Mouse (Mus musculus) adrenal gland (tissue): Measurements from ENCODE around the gene Dnase1l2.
"Not testable (repeated sequence)": the region's sequence is repeated elsewhere in the genome, so short reads cannot be mapped to it uniquely, and the experiment has no call there.

Experiments used
- intact Hi-C: fragments of 180-260 bp; cut with DNase I; formaldehyde crosslinking; loops from one replicate; pipeline ENCODE4 v1.15.1; 2025

Gene Dnase1l2

GRCm38 (mm10) chr17:24440377-24440776 is 2.5 kb downstream of the Dnase1l2 start:
- intact Hi-C loops, result no loop called here

- intact Hi-C loops, result no loop called here
Observed at GRCm38 (mm10) chr17:24437016-24437415, 5.9 kb downstream of the Dnase1l2 start.

GRCm38 (mm10) chr17:24429201-24429983 is 13.5 kb downstream of the Dnase1l2 start:
- intact Hi-C loops, result no loop called here

- intact Hi-C loops, result no loop called here
Observed at GRCm38 (mm10) chr17:24427170-24427557, 15.7 kb downstream of the Dnase1l2 start.

- intact Hi-C loops, result no loop called here
Observed at GRCm38 (mm10) chr17:24426471-24427169, 16.3 kb downstream of the Dnase1l2 start, which contains the start of gene Eci1. TSS of gene Eci1 (plus strand) at chr17:24426641.

GRCm38 (mm10) chr17:24425905-24426304 is 17.0 kb downstream of the Dnase1l2 start:
- intact Hi-C loops, result no loop called here

- intact Hi-C loops, result not testable (repeated sequence)
Observed at GRCm38 (mm10) chr17:24425326-24425725, 17.6 kb downstream of the Dnase1l2 start.

GRCm38 (mm10) chr17:24424489-24424888 is 18.4 kb downstream of the Dnase1l2 start:
- intact Hi-C loops, result no loop called here

- intact Hi-C loops, result no loop called here
Observed at GRCm38 (mm10) chr17:24423114-24423513, 19.8 kb downstream of the Dnase1l2 start.

GRCm38 (mm10) chr17:24416051-24416652 is 26.8 kb downstream of the Dnase1l2 start:
- intact Hi-C loops, result no loop called here

GRCm38 (mm10) chr17:24415011-24415410 is 27.9 kb downstream of the Dnase1l2 start:
- intact Hi-C loops, result no loop called here

GRCm38 (mm10) chr17:24414230-24414976 is 28.5 kb downstream of the Dnase1l2 start, which contains the start of gene Rnps1:
TSS of gene Rnps1 (plus strand) at chr17:24414565.
- intact Hi-C loops, result no loop called here

GRCm38 (mm10) chr17:24413557-24414211 is 29.2 kb downstream of the Dnase1l2 start:
- intact Hi-C loops, result no loop called here

GRCm38 (mm10) chr17:24407116-24407803 is 35.6 kb downstream of the Dnase1l2 start:
- intact Hi-C loops, result no loop called here

- intact Hi-C loops, result no loop called here
Observed at GRCm38 (mm10) chr17:24402371-24402770, 40.5 kb downstream of the Dnase1l2 start.

GRCm38 (mm10) chr17:24394456-24394855 is 48.4 kb downstream of the Dnase1l2 start:
- intact Hi-C loops, result loop anchor here (5.0 kb wide), 3 partner anchors 42 to 237 kb away; partner anchors contain the start of genes Abca17 and Abca3

- intact Hi-C loops, result loop anchor here (5.0 kb wide), 3 partner anchors 41 to 236 kb away; partner anchors contain the start of genes Abca17 and Abca3
Observed at GRCm38 (mm10) chr17:24393527-24393926, 49.4 kb downstream of the Dnase1l2 start.

GRCm38 (mm10) chr17:24391149-24391548 is 51.8 kb downstream of the Dnase1l2 start:
- intact Hi-C loops, result loop anchor here (5.0 kb wide), 3 partner anchors 39 to 234 kb away; partner anchors contain the start of genes Abca17 and Abca3
